Mouse (Mus musculus) E14TG2a.4 (cell line): ENCODE data around the gene Dnttip1.
"Not testable (repeated sequence)": the region's sequence is repeated elsewhere in the genome, so short reads cannot be mapped to it uniquely, and the experiment has no call there.

Experiments used
- CTCF ChIP-seq: conservative IDR thresholded peaks from 2 replicates; pipeline ENCODE4 v1.5.1; 2014; ENCODE audit warnings: low read length
- NANOG ChIP-seq: IDR thresholded peaks from 2 replicates; pipeline ENCODE4 v1.6.1; 2014; ENCODE audit warnings: borderline replicate concordance, low read length, mixed read lengths
- POU5F1 ChIP-seq: IDR thresholded peaks from 2 replicates; pipeline ENCODE4 v1.6.1; 2014; ENCODE audit warnings: low read length, borderline replicate concordance

- peak; percentile 38 for TF ChIP-seq CTCF
- not testable (repeated sequence) for TF ChIP-seq NANOG, POU5F1
Observed at GRCm38 (mm10) chr2:164798554-164798953, 52.8 kb downstream of the Dnttip1 start.
